Mouse (Mus musculus) MEL (cell line): Measurements from ENCODE around the gene Tmem86b.

Experiments used
- CHD2 ChIP-seq: IDR thresholded peaks from 2 replicates; pipeline ENCODE4 v1.6.1; 2011; ENCODE audit warnings: low read length, improper control_type of control experiment
- CTCF ChIP-seq, 3 experiments: IDR thresholded peaks in 2 of 3; conservative IDR thresholded peaks in 1 of 3; 2 replicates each; pipeline ENCODE4 v1.5.1; 2011 to 2012; ENCODE audit warnings: low read length in 3 of 3, low read depth in 2 of 3, mild to moderate bottlenecking in 2 of 3, improper control_type of control experiment in 1 of 3, inconsistent platforms in 1 of 3, mixed read lengths in 1 of 3, moderate library complexity in 1 of 3; ENCODE audit not compliant: control insufficient read depth in 1 of 3, insufficient read depth in 1 of 3, poor library complexity in 1 of 3, severe bottlenecking in 1 of 3
- EP300 ChIP-seq, 2 experiments: IDR thresholded peaks; 2 replicates each; pipeline ENCODE4 v1.6.1; 2011; ENCODE audit warnings: improper control_type of control experiment in 2 of 2, low read length in 2 of 2, low read depth in 1 of 2, mild to moderate bottlenecking in 1 of 2
- GATA1 ChIP-seq: IDR thresholded peaks from 2 replicates; pipeline ENCODE4 v1.6.1; 2011; ENCODE audit warnings: low read depth, low read length, improper control_type of control experiment
- POLR2A ChIP-seq, 2 experiments: IDR thresholded peaks; 2 replicates each; pipeline ENCODE4 v1.6.1; 2011 to 2012; ENCODE audit warnings: low read length in 2 of 2, mild to moderate bottlenecking in 2 of 2, control low read depth in 1 of 2, improper control_type of control experiment in 1 of 2, low read depth in 1 of 2, moderate library complexity in 1 of 2; ENCODE audit not compliant: control insufficient read depth in 1 of 2, insufficient read depth in 1 of 2, poor library complexity in 1 of 2
- SIN3A ChIP-seq: IDR thresholded peaks from 2 replicates; pipeline ENCODE4 v1.6.1; 2012; ENCODE audit warnings: low read length, improper control_type of control experiment, inconsistent platforms
- TAL1 ChIP-seq: IDR thresholded peaks from 2 replicates; pipeline ENCODE4 v1.6.1; 2012; ENCODE audit warnings: mild to moderate bottlenecking, inconsistent platforms, low read length, moderate library complexity, mixed read lengths
- ZNF384 ChIP-seq: IDR thresholded peaks from 2 replicates; pipeline ENCODE4 v1.6.1; 2012; ENCODE audit warnings: low read depth, mild to moderate bottlenecking, inconsistent platforms, low read length, improper control_type of control experiment

GRCm38 (mm10) chr7:4630198-4630597, 1.0 kb downstream of the Tmem86b start:
- TF ChIP-seq CTCF (IDR thresholded peaks at IDR 0.05 in 2 of 3, conservative IDR thresholded peaks at IDR 0.05 in 1 of 3; ENCODE audit: control insufficient read depth in 1 of 3, insufficient read depth in 1 of 3, low read depth in 2 of 3, low read length in 3 of 3, poor library complexity in 1 of 3, severe bottlenecking in 1 of 3) (no peak), CHD2 (no peak), ZNF384 (no peak), GATA1 (peak; percentile 98), POLR2A (IDR thresholded peaks at IDR 0.05; ENCODE audit: control insufficient read depth in 1 of 2, insufficient read depth in 1 of 2, low read depth in 1 of 2, low read length in 2 of 2, poor library complexity in 1 of 2) (no peak; a peak in 1 of 4 replicates), SIN3A (peak; percentile 48), EP300 (IDR thresholded peaks at IDR 0.05; ENCODE audit: low read depth in 1 of 2, low read length in 2 of 2) (peak; percentile 95 to 97), TAL1 (peak; percentile 99)
